Mouse (Mus musculus) telencephalon, adult 2 months (tissue): ENCODE results near the gene Rnf38.
A peak's percentile ranks its signal among the peaks of the same experiment; 100 is the strongest.

Source experiments
- DNase-seq: peaks from one replicate; pipeline ENCODE4 v3.0.0-alpha.2; 2011; ENCODE audit warnings: low read depth, low spot score

Rnf38 gene

GRCm38 (mm10) chr4:44233713-44234003 is at the start of gene Rnf38:
TSS of gene Rnf38 (minus strand) at chr4:44233789.
- DNase-seq, result no peak

GRCm38 (mm10) chr4:44281597-44282265 is 48.1 kb upstream of the Rnf38 start:
- no peak for DNase-seq

- DNase-seq, result no peak
Observed at GRCm38 (mm10) chr4:44271134-44271533, 37.5 kb upstream of the Rnf38 start.

DNA sequence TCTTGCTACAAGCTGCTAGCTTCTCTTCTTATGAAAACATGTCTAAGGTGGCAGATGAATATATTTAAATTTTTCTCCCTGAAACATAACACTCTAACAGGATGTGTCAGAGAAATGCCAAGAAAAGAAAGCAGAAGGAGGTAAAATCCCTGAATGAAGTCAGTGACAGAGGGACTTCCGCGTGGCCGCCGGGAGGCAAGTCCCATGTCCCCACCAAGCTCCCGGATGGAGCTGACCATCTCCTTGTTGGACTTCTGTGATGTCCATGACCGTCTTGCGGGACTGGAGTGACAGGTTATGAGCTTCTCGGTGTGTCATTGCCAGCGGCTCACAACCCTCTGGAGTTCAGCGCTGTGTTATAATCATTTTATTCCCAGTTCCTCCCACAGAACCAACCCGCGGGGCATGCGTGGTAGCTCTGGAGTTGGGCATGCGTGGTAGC is 35.8 kb upstream of the Rnf38 start:
- DNase-seq, result peak; percentile 61

GRCm38 (mm10) chr4:44267437-44267836 is 33.8 kb upstream of the Rnf38 start:
- DNase-seq, result no peak

DNA sequence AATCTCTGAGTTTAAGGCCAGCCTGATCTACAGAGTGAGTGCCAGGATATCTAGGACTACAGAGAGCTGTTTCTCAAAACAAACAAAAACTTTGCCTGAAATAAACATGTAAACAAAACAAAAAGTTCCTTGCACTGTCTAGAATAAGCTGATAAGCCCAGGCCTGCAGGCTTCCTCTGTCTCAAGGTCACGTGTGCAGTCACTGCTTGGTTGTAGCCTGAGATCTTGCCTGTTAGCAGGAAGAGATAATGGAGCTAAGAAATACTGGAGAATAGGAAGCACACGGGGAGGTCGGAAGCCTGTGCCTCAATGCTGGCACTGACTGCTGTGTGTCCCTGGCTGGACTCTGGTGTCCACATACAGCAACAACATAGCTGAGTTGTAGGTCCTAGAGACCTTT is 31.9 kb upstream of the Rnf38 start:
- no peak for DNase-seq

- DNase-seq, result no peak
Observed at GRCm38 (mm10) chr4:44260244-44260643, 26.7 kb upstream of the Rnf38 start.

- no peak for DNase-seq
Observed at GRCm38 (mm10) chr4:44259126-44259525, 25.5 kb upstream of the Rnf38 start.

DNA sequence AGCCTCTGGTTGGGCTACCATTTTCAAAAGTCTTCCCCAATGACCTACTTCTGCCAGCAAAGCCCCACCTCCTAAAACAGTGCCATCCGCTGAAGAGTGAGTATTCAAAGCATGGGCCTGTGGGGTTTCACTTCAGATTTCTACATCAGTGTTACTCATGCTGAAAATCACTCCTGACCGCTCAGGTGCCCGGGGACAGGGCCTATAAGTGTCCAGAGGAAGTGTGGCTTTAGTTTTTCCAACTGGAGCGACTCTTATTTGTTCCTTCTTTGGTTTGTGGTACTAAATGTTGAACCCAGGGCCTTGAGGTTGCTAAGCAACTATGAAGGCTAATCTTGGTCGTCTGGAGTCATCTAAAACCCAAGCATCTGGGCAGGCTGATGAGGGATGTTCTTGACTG is 21.0 kb upstream of the Rnf38 start:
- no peak for DNase-seq

- DNase-seq, result no peak
Observed at GRCm38 (mm10) chr4:44253191-44253590, 19.6 kb upstream of the Rnf38 start.

DNA sequence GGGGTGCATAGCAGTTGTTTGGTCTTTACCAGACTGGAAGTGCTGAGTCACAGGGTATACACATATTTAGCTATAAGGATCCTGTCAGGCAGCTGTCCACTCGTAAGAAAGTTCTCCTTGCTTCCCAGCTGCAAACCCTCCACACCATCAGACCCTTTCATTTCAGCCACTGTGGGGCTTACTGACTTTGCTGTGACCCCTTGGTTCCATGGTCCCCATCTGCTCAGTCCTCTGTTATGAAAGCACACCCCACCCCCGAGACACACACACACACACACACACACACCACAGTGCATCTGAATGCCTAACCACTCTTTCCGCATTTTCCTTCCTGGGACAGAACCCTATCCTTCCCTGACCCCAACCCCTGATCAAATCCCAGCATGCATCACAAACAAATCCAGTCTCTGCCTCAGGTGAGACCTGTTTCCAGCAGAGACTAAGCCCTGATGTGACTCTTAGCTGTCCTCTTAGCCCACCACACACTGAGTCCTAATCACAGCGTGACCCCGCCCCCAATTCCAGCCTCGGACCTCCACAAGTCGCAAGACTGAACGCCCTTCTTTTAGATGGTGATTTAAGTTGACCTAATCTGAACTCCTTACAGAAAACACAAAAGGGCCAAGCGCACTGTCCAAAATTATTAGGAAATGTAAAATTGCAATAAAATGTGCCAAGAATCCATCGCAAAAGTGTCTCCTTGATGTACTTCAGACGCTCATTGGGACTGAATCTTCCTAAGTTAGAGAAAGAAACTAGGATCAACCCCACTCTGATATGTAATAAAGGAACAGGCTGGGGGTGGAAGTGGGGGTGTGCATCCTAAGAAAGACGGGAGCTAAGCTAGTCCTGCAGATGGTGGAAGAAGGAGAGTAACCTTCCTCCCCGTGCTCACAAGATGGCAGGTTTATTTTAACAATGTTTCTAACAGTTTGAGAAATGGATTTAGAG is 18.7 kb upstream of the Rnf38 start:
- DNase-seq, result peak; percentile 65

GRCm38 (mm10) chr4:44251521-44251920 is 17.9 kb upstream of the Rnf38 start:
- peak; percentile 50 for DNase-seq

DNA sequence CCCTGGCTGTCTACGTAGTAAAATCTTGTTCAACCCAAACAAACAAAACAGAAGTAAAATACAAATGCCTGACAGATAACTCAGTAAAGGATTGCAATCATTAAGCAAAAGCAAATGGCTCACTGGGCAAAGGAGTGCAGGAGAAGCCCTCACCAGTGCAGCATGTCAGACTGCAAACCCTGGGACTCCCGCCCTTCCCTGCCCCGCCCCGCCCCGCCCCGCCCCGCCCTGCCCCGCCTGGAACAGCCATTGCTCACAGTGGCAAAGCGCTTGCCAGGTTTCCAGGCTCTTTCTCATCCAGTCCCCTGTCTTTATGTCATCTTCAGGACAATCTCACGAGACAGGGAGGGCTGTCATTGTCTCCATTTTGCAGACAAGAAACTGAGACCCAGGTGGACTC is 16.1 kb upstream of the Rnf38 start:
- DNase-seq, result no peak

DNA sequence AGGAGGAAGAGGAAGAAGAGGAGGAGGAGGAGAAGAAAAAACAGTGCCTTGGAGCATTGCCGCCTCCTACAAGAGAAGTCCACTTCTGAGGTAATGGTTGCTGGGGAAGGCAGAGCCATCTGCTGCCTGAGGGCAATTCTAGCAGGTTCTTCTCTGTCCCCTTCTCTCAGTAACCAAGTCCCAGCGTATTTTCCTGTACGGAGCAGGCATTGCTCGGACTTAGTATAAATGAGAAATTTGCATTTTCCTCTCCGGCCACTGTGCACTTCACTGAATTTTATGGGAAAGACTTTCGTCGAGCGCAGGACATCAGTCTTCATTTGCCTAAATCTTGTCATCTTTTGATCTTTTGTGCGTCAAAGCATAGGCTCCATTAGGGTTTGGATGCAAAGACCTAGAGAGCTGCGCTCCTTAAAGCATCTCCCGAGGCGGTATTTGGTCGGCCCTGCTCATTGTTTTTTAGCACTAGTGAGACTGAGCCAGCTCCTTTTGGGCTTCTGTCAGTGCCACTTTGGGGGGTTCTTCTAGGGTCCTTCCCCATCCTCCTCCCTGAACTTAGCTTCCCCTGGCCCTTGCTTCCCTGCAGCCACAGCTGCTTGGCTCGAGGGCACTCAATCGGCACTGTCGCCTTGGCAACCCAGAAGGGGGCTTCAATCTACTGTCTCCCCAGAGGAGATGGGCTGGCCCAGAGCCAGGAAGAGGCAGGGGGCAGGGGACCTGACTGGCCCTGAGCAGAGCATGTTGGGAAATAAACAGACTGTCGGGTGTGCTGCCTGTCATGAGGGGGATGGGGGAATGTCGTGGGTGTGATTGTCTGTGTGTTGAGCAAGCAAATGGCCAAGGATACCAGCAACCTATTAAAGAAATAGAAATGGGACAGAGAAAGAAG is 13.7 kb upstream of the Rnf38 start:
- no peak for DNase-seq

DNA sequence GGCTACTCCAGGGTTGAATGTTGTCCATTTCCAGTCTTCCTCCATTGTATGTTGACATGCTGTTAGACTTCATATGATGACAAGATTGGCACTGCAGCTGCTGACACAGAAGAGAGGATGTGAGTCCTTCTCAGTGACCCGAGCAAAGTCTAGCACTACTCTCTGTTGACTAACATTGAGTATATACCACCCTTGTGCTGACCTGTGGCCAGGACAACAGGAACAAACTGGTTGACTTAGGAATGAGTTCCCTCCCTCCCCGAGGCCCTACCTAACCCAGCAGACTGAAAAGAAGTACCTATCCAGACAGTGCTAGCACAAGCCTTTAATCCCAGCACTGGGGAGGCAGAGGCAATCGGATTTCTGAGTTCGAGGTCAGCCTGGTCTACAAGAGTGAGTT is 12.7 kb upstream of the Rnf38 start:
- DNase-seq, result no peak

GRCm38 (mm10) chr4:44241638-44242037 is 8.0 kb upstream of the Rnf38 start:
- no peak for DNase-seq

DNA sequence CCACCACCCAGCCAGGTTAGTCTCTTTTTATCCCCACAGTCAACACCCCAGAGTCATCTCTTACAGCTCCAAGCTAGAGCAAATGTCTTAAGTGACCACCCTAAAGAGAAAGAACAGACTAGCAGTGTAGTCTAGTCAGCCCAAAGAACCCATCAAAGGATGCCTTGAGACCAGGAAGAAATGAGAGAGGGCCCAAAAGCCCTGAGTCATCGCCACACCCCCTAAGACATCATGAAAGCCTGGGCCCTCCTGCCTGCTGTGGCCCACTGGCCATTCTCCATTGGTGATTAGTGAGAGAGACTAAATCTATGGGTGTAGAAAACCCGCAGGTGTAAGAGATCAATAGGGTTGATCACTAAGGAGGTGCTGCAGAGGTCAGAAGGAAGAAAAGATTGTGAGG is 2.4 kb upstream of the Rnf38 start:
- no peak for DNase-seq

DNA sequence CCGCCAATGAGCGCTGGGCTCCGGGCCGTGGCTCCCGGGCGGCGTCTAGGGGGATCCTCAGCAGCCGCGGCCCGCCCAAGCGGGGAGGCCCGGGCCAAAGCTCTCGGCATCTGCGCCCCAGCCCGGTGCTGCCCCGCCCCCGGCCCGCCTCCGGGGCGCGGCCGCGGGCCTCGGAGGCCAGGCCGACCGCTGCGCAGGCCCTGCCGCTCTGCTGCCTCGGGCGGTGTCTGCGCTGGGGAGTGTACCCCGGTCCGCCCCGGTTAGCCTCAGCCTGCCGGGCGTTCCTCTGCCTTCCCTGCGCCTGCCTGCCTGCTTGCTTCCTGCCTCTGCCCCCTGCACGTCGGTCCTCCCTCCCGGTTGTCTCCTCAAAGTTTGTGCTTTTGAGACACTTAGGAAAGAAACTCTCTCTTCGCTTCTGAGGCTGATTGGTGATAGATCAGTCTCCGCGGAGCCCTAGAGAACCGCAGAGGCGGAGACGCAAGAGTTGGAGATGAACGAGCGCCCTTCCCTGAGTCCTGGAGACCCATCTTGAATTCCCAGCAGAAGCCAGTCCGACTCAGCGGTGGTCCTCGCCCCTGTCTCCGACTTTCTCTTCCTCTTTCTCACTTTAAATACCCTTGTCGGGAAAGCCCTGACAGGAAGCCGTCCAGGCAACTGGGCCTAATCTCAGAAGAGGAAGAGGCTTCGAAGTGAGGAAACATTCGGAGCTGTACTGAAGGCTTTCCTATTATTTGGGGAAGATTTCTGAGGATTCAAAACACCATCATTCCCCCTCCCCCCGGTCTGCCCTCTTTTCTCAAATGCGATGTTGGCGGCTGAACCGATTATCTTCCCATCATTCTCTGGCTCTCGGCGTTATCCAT is 646 bp upstream of the Rnf38 start:
- DNase-seq, result no peak

DNA sequence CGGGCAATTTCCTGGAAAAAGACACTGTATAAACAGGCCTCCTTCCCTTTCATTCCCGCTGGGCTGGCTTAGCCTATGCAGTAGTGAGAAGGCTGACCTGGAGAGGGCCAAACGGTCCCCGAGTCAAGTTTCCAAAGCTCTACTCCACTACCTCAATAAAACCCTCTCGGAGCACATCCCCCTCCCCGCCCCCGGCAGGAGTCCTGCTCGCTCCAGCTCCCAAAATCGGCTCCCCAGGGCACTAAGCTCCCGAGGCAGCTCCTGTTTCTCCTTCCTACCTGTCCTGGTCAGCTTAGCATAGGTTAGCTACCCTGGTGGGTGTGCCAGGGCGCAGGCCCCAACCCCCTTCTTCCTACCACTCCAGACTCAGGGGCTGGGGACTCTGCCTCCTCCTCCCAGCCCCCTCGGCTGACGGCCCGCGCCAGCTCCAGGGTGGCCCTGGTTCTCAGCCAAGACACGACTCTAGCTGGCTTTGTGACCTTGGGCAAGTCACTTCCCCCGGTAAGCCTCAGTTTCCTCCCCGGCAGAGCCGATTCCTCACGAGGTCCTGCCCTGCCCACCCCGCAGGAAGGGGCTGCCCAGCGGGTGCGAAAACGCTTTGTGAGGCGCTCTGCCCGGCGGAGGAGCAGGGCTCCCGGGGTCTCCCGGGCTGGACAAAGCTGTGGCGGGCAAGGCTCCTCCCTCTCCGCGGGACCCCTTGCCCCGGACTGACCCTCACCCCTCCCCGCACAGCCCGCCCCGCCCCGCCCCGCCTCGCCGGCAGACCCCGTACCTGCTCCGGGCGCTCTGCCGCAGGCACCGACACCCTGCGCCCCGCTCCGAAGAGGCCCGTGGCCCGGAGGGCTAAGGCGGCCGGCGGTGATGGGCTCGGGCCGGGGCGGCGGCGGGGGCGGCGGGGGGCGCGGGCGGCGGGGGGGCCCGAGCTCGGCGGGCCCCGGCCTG is 547 bp downstream of the Rnf38 start:
- no peak for DNase-seq

DNA sequence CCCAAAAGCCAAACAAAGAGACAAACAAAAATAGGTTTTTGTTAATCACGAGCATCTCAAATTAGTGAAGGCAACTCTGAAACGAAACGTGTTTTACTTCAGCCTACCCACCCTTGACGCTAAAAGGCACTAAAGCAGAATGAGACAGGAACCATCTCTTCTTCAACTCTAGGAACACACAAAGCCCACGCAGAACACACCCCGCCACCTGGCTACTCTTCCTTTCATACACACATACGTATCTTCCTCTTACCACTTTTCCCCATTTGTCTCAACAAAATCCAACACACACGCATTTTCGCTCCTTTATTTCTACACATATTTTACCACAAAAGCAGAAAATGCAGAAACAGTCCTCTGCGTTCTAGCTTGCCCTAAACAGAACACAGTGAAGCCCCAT is 8.5 kb downstream of the Rnf38 start:
- DNase-seq, result peak; percentile 50
